8 mouse cellular contexts compared by ENCODE assay signal in genomic region chr8:119395072-119395950, GRCm38 (mm10). TPM values are rescaled to one million over a fixed set of nuclear protein-coding genes. Genes with fewer than 3 reads are reported as not detected.
DNase-seq lines count a peak whose midpoint lies in the region; ATAC-seq lines count a peak whose summit lies in the region.

No protein-coding gene starts in this region.

- H3K9me3 ChIP-seq in heart, embryonic 10.5 days = no peaks in the 10 kb centered on the region
- no peaks in the 10 kb centered on the region for H3K9me3 ChIP-seq in hindbrain, embryonic 11.5 days (ENCODE audit: control insufficient read depth, low read length)
- H3K9me3 ChIP-seq in megakaryocyte, embryonic 14.5 days = no peaks in the 10 kb centered on the region

- intact Hi-C loops in heart, postnatal 14 days (cut with DNase I) = no loop called here

- peak overlapping the region; percentile 99 for H3K4me2 ChIP-seq in hindbrain, embryonic 11.5 days (replicated peaks; ENCODE audit: low read depth, low read length)

- H3K27me3 ChIP-seq in heart, embryonic 10.5 days (ENCODE audit: insufficient read depth, poor library complexity, severe bottlenecking) = no peaks in the 10 kb centered on the region
- H3K27me3 ChIP-seq in hindbrain, embryonic 11.5 days (ENCODE audit: control insufficient read depth, insufficient read depth, low read length) = no peaks in the 10 kb centered on the region
- H3K27me3 ChIP-seq in megakaryocyte, embryonic 14.5 days (replicated peaks) = peaks cover 3% of the 10 kb centered on the region

- 4% methylated on average over 83 of the region's 83 CpGs for WGBS in heart, embryonic 10.5 days
- 7% methylated on average over 68 of the region's 83 CpGs for WGBS in hindbrain, embryonic 11.5 days

- peaks cover 13% of the 10 kb centered on the region; the same call in 1 of the 2 replicates for H3K36me3 ChIP-seq in heart, embryonic 10.5 days
- H3K36me3 ChIP-seq in hindbrain, embryonic 11.5 days (ENCODE audit: control insufficient read depth, insufficient read depth, low read length) = no peaks in the 10 kb centered on the region
- peaks cover 38% of the 10 kb centered on the region for H3K36me3 ChIP-seq in megakaryocyte, embryonic 14.5 days (replicated peaks; ENCODE audit: low read length)

- H3K27ac ChIP-seq in heart, embryonic 10.5 days = peak overlapping the region; percentile 91
- peak overlapping the region; percentile 80 for H3K27ac ChIP-seq in hindbrain, embryonic 11.5 days (ENCODE audit: low read depth, low read length)

- H3K4me1 ChIP-seq in heart, embryonic 10.5 days = peaks cover 28% of the 10 kb centered on the region
- H3K4me1 ChIP-seq in hindbrain, embryonic 11.5 days (replicated peaks; ENCODE audit: control insufficient read depth, insufficient read depth, low read length) = peaks cover 5% of the 10 kb centered on the region
- peaks cover 45% of the 10 kb centered on the region for H3K4me1 ChIP-seq in megakaryocyte, embryonic 14.5 days

- H3K9ac ChIP-seq in hindbrain, embryonic 11.5 days (ENCODE audit: low read depth, low read length) = peak overlapping the region; percentile 84

- DNase-seq in heart, embryonic 10.5 days (ENCODE audit: low spot score) = no peak
- no peak for DNase-seq in heart, postnatal 14 days
- DNase-seq in embryo, embryonic 10 days (ENCODE audit: low spot score) = peak; percentile 46
- DNase-seq in hindbrain, embryonic 11.5 days (ENCODE audit: low spot score) = no peak
- DNase-seq in Muller cell, postnatal 12 days (ENCODE audit: inconsistent ontology term) = no peak
- no peak for DNase-seq in T-cell, adult 2 months (ENCODE audit: low spot score)

- peak; percentile 14 for ATAC-seq in CD4-positive, CD25-positive, alpha-beta regulatory T cell, adult 4 months
- ATAC-seq in hindbrain, embryonic 11.5 days (ENCODE audit: low FRiP score) = peak; percentile 62

- H3K4me3 ChIP-seq in heart, embryonic 10.5 days = peak overlapping the region; percentile 85
- peak overlapping the region; percentile 74 for H3K4me3 ChIP-seq in hindbrain, embryonic 11.5 days (ENCODE audit: low read depth, low read length)
- H3K4me3 ChIP-seq in megakaryocyte, embryonic 14.5 days (replicated peaks) = peak overlapping the region; percentile 97

RNA-seq across cellular contexts. Expression of gene Mlycd, which starts 0.6 kb away (rescaled TPM):
- polyA plus RNA-seq in heart, embryonic 10.5 days (2016; fragmentation: Nextera tagmentation; extraction: Ambion mirVana) = 15.2 and 17.7 TPM in 2 replicates
- 100 to 1,000 TPM; 102 to 110 TPM for total RNA-seq in heart, postnatal 14 days (2021)
- 1 to 10 TPM; 4.5 to 5.6 TPM for polyA plus RNA-seq in CD4-positive, CD25-positive, alpha-beta regulatory T cell, adult 4 months (2017; shearing (Covaris generic))
- 9.2 and 10.7 TPM in 2 replicates for polyA plus RNA-seq in hindbrain, embryonic 11.5 days (2014; fragmentation: Nextera tagmentation; extraction: Ambion mirVana)
- 25.3 and 39.1 TPM in 2 replicates for polyA plus RNA-seq in megakaryocyte, embryonic 14.5 days (2012; ENCODE audit: insufficient read depth, low replicate concordance)

RNA-seq across cellular contexts. Expression of gene Osgin1, which starts 38.6 kb away (rescaled TPM):
- polyA plus RNA-seq in heart, embryonic 10.5 days (2016; fragmentation: Nextera tagmentation; extraction: Ambion mirVana) = 0.20 and 2.7 TPM in 2 replicates
- total RNA-seq in heart, postnatal 14 days (2021) = 1 to 10 TPM; 1.3 to 2.5 TPM
- 10 to 100 TPM; 16.7 to 26.0 TPM for polyA plus RNA-seq in CD4-positive, CD25-positive, alpha-beta regulatory T cell, adult 4 months (2017; shearing (Covaris generic))
- polyA plus RNA-seq in hindbrain, embryonic 11.5 days (2014; fragmentation: Nextera tagmentation; extraction: Ambion mirVana) = 0.23 TPM in 1 of 2 replicates, not detected in the other
- 6.3 and 11.2 TPM in 2 replicates for polyA plus RNA-seq in megakaryocyte, embryonic 14.5 days (2012; ENCODE audit: insufficient read depth, low replicate concordance)

RNA-seq across cellular contexts. Expression of gene Hsbp1, which starts 51.0 kb away (rescaled TPM):
- polyA plus RNA-seq in heart, embryonic 10.5 days (2016; fragmentation: Nextera tagmentation; extraction: Ambion mirVana) = 250 and 267 TPM in 2 replicates
- total RNA-seq in heart, postnatal 14 days (2021) = 100 to 1,000 TPM; 159 to 166 TPM
- polyA plus RNA-seq in CD4-positive, CD25-positive, alpha-beta regulatory T cell, adult 4 months (2017; shearing (Covaris generic)) = 100 to 1,000 TPM; 174 to 236 TPM
- 366 and 377 TPM in 2 replicates for polyA plus RNA-seq in hindbrain, embryonic 11.5 days (2014; fragmentation: Nextera tagmentation; extraction: Ambion mirVana)
- polyA plus RNA-seq in megakaryocyte, embryonic 14.5 days (2012; ENCODE audit: insufficient read depth, low replicate concordance) = 10.0 and 98.3 TPM in 2 replicates

RNA-seq across cellular contexts. Expression of gene Necab2, which starts 51.2 kb away (rescaled TPM):
- 1.9 and 3.4 TPM in 2 replicates for polyA plus RNA-seq in heart, embryonic 10.5 days (2016; fragmentation: Nextera tagmentation; extraction: Ambion mirVana)
- not detected for total RNA-seq in heart, postnatal 14 days (2021)
- polyA plus RNA-seq in CD4-positive, CD25-positive, alpha-beta regulatory T cell, adult 4 months (2017; shearing (Covaris generic)) = not detected
- 14.5 and 17.2 TPM in 2 replicates for polyA plus RNA-seq in hindbrain, embryonic 11.5 days (2014; fragmentation: Nextera tagmentation; extraction: Ambion mirVana)
- not detected in 2 replicates for polyA plus RNA-seq in megakaryocyte, embryonic 14.5 days (2012; ENCODE audit: insufficient read depth, low replicate concordance)
